Mouse (Mus musculus) hindbrain, embryonic 16.5 days (tissue): ENCODE measurements around the gene Tanc1. TPM values are rescaled to one million over a fixed set of nuclear protein-coding genes. Genes with fewer than 3 reads are reported as not detected.

ENCODE experiments used
- ATAC-seq: fragments of 200-750 bp; cut with Nextera tagmentation; 2 replicates; pipeline ENCODE4 v1.8.0; 2017; ENCODE audit warnings: moderate TSS enrichment, moderate library complexity
- H3K27ac ChIP-seq: fragments of 300-500 bp; sonication (generic); 2 replicates; pipeline ENCODE4 v1.5.1; 2014; ENCODE audit warnings: low read depth, mild to moderate bottlenecking, control low read depth, low read length, moderate library complexity
- H3K27me3 ChIP-seq: fragments of 300-500 bp; sonication (generic); replicated peaks from 2 replicates; pipeline ENCODE4 v1.6.1; 2014; ENCODE audit warnings: low read length; ENCODE audit not compliant: control insufficient read depth, insufficient read depth
- H3K36me3 ChIP-seq: fragments of 300-500 bp; sonication (generic); 2 replicates; pipeline ENCODE4 v1.6.1; 2014; ENCODE audit warnings: mild to moderate bottlenecking, low read length, moderate library complexity, mixed read lengths; ENCODE audit not compliant: control insufficient read depth, insufficient read depth
- H3K4me1 ChIP-seq: fragments of 300-500 bp; sonication (generic); 2 replicates; pipeline ENCODE4 v1.6.1; 2014; ENCODE audit warnings: low read depth, low read length; ENCODE audit not compliant: control insufficient read depth, insufficient read depth
- H3K4me2 ChIP-seq: fragments of 300-500 bp; sonication (generic); 2 replicates; pipeline ENCODE4 v1.6.1; 2014; ENCODE audit warnings: mild to moderate bottlenecking, low read length, control low read depth, moderate library complexity
- H3K4me3 ChIP-seq: fragments of 300-500 bp; sonication (generic); 2 replicates; pipeline ENCODE4 v1.5.1; 2014; ENCODE audit warnings: mild to moderate bottlenecking, low read length, control low read depth, moderate library complexity
- H3K9ac ChIP-seq: fragments of 300-500 bp; sonication (generic); 2 replicates; pipeline ENCODE4 v1.6.1; 2014; ENCODE audit warnings: low read depth, mild to moderate bottlenecking, control low read depth, low read length, moderate library complexity
- H3K9me3 ChIP-seq: fragments of 300-500 bp; sonication (generic); 2 replicates; pipeline ENCODE4 v1.6.1; 2014; ENCODE audit warnings: mild to moderate bottlenecking, low read length, moderate library complexity; ENCODE audit not compliant: control insufficient read depth
- WGBS: fragments of 180-500 bp; shearing (Covaris S2); extraction: QIAGEN DNeasy Blood & Tissue Kit; methylation state at CpG from one replicate; pipeline ENCODE4 v1.1.7; 2014; 5-methylcytosine and 5-hydroxymethylcytosine counted together
- polyA plus RNA-seq: library from polyadenylated mRNA; unstranded; fragments of >200 nt; fragmentation: Nextera tagmentation; extraction: Ambion mirVana; gene quantifications from 2 replicates; pipeline ENCODE4 v1.2.1, GENCODE M21; 2015

Tanc1 gene
- polyA plus RNA-seq, 1 experiment from 2014 or later: 7.4 TPM

DNA sequence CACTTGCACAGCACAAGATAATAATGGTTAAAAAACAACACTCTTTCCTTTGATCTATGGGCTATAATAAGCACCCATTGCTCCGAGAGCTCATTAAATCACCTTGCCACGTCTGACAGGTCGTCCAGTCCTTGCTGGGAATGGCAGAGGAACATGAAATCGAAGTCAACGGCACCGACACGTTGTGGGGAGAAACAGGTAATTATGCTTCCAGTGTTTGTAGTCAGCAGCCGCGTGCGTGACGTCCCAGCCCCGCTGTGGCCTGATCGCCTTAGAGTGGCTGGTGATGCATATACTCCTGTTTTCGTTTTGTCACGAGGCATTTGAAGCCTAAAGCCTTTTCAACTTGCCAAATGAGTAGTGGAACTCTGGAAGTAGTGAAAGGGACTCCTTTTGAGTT is 208.2 kb downstream of the Tanc1 start:
- H3K36me3 ChIP-seq: no peaks in the 10 kb centered on the region
- H3K4me3 ChIP-seq: no peak overlapping the region
- no peak overlapping the region for H3K4me2 ChIP-seq
- no peak for ATAC-seq
- H3K27ac ChIP-seq: no peak overlapping the region
- no peaks in the 10 kb centered on the region for H3K27me3 ChIP-seq
- H3K4me1 ChIP-seq: peaks cover 6% of the 10 kb centered on the region; the same call in 1 of the 2 replicates
- no peaks in the 10 kb centered on the region for H3K9me3 ChIP-seq
- H3K9ac ChIP-seq: no peak overlapping the region
- 63% methylated on average over 15 of the region's 15 CpGs for WGBS

DNA sequence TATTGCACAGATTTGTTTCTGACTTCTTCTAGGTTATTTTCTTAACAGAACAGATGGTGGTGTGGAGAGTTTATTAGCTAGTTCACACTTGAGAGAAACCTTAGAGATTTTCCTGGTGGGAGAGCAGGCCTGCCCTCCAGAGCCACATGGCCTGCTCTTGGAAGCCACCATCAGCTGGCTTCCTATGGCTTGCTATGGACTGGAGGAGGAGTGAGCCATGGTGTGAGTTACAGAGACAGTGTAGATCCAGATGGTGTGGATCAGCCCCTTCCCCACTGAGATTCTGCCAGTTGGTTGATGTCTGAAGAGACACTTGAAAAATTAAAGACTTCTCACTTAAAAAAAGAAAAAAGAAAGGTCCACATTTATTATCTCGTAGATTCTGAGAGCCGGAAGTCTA is 209.2 kb downstream of the Tanc1 start:
- 89% methylated on average over 2 of the region's 2 CpGs for WGBS

DNA sequence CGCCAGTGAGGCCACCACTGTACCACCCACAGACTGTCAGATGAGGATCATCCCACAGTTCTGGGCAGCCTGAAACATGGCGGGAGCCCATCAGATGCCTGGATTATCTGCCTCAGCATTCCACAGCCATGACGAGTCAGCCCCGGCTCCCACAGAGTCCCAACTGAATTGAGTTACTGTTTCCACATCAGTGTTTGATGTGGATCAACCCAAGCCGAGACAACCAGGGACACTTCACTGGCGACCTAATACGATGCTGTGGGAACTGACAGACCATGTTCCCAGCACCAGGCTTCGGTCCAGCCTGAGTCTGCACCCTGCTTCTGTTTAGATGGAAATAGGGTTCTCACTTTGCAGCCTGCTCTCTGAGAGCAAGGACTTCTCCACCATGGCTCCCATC is 212.4 kb downstream of the Tanc1 start:
- Histone ChIP-seq H3K27me3 (no peaks in the 10 kb centered on the region), H3K4me3 (no peak overlapping the region), H3K9ac (no peak overlapping the region), H3K9me3 (no peaks in the 10 kb centered on the region), H3K4me2 (no peak overlapping the region), H3K27ac (no peak overlapping the region), H3K4me1 (peaks cover 17% of the 10 kb centered on the region), H3K36me3 (no peaks in the 10 kb centered on the region)
- ATAC-seq: no peak
- 77% methylated on average over 8 of the region's 8 CpGs for WGBS

More for the DNA sequence above, 209.2 kb downstream of the Tanc1 start:
- no peak overlapping the region for H3K4me3 ChIP-seq
- H3K9me3 ChIP-seq: no peaks in the 10 kb centered on the region
- no peaks in the 10 kb centered on the region for H3K27me3 ChIP-seq
- peaks cover 6% of the 10 kb centered on the region; the same call in 1 of the 2 replicates for H3K4me1 ChIP-seq
- ATAC-seq: peak; percentile 58; the same call in 1 of the 2 replicates
- no peak overlapping the region for H3K27ac ChIP-seq
- H3K9ac ChIP-seq: no peak overlapping the region
- no peak overlapping the region for H3K4me2 ChIP-seq
- no peaks in the 10 kb centered on the region for H3K36me3 ChIP-seq

DNA sequence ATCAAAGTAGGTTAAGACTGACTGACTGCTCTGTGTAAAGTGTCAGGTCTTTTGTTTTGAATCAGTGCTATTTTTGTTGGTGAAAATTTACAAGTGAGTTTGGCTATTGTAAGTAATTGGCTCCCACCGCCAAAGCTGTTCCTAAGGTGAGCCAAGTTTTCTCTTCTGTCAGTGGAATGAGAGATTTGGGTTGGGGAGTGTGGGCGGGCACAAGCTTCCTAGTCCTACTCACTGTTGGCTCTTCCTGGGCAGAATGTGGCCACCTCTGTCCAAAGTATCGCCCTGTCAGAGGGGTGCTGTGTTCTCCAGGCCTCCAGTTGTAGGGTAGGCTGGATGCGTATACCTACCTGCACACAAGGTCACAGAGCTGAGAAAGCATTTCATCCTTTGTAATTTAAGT is 213.5 kb downstream of the Tanc1 start:
- no peak for ATAC-seq
- Histone ChIP-seq H3K4me2 (no peak overlapping the region), H3K9me3 (no peaks in the 10 kb centered on the region), H3K27me3 (no peaks in the 10 kb centered on the region), H3K27ac (no peak overlapping the region), H3K4me1 (peaks cover 21% of the 10 kb centered on the region), H3K9ac (no peak overlapping the region), H3K36me3 (no peaks in the 10 kb centered on the region), H3K4me3 (no peak overlapping the region)
- 76% methylated on average over 4 of the region's 4 CpGs for WGBS

DNA sequence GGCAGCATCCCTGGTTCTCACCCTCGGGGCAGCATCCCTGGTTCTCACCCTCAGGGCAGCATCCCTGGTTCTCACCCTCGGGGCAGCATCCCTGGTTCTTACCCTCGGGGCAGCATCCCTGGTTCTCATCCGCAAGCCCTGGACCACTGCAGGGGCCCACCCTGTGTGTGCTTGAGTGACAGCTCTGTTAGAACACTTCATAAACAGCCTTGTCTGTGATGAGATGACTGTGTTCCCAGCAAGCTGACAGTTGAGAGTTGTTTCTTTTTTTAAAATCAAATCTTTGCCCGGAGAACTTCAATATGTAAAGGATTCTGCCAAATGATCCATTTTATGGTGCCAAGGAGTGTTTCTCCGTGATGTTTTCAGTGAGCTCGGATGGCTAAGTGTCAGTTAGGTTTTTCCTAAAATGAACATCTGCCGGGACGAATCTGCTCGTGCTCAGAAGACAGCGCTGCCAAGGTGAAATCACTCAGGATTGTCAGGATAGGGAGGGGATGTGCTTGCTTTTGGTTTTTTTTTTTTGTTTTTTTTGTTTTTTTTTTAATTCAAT is 216.3 kb downstream of the Tanc1 start:
- no peak overlapping the region for H3K9ac ChIP-seq
- H3K9me3 ChIP-seq: no peaks in the 10 kb centered on the region
- 52% methylated on average over 11 of the region's 11 CpGs for WGBS
- no peak overlapping the region for H3K4me2 ChIP-seq
- no peak for ATAC-seq
- no peak overlapping the region for H3K4me3 ChIP-seq
- no peaks in the 10 kb centered on the region for H3K27me3 ChIP-seq
- H3K4me1 ChIP-seq: peaks cover 21% of the 10 kb centered on the region
- H3K36me3 ChIP-seq: no peaks in the 10 kb centered on the region
- H3K27ac ChIP-seq: no peak overlapping the region

DNA sequence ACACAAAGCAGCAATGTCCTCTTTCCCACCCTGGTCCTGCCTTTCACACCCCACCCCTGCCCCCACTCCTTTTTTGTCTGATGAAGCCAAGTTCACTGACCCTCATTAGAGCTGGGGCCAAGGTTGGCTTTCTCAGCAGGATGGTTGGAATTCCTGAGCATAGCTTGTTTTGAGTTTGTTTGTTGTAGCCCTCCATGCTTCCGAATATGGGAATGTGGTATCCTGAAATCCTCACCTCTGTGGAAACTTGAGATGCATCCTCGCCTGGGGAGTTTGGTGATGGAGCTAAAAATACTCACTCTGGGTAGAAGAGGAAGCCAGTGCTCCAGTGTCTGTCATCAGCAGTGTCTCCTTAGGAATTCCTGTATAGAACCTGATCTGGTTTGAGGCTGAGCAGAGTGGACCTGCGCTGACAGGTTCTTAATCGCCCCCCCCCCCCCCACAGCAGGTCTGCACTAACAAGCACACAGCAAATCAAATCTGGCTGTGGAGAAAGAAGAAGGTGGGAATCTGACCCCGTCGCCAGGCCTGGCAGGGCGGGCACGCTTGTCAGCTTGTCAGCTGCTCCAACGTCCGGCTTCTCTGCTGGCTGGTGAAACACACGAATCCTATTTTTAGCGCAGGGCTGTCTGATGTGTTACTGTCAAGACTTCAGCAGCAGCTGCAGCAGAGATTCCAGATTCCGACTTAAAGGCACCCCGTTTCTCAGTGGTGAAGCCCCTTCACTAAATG is 217.1 kb downstream of the Tanc1 start:
- ATAC-seq: peak; percentile 70
- no peak overlapping the region for H3K4me3 ChIP-seq
- H3K27me3 ChIP-seq: no peaks in the 10 kb centered on the region
- WGBS: 17% methylated on average over 14 of the region's 14 CpGs
- no peak overlapping the region; the same call in 1 of the 2 replicates for H3K9ac ChIP-seq
- H3K4me1 ChIP-seq: peaks cover 21% of the 10 kb centered on the region
- H3K4me2 ChIP-seq: no peak overlapping the region
- no peaks in the 10 kb centered on the region for H3K36me3 ChIP-seq
- H3K27ac ChIP-seq: peak overlapping the region; percentile 60
- no peaks in the 10 kb centered on the region for H3K9me3 ChIP-seq

DNA sequence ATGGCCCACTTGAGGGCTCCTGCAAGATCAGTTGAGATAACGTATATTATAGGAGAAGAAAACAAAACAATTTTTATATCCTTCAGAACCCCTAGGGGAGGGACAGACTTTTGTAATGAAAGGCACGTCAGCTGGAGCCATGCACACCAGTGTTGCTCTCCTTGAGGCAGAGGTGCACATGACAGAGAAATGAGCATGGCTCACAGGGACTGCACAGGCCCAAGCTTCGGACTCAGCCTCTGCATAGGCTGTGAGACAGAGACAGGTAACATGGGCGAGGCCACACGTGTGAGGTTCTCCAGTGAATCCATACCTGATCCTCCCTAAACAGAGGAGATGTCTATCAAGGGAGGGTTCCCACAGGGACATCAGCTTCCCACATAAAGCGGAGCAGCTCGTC is 217.9 kb downstream of the Tanc1 start:
- H3K4me1 ChIP-seq: peaks cover 21% of the 10 kb centered on the region
- no peak overlapping the region for H3K4me3 ChIP-seq
- H3K36me3 ChIP-seq: no peaks in the 10 kb centered on the region
- ATAC-seq: peak; percentile 19; the same call in 1 of the 2 replicates
- 0 out of 2 replicates have a peak overlapping the region, but pooled peaks have one; percentile 38 for H3K9ac ChIP-seq
- H3K27ac ChIP-seq: peak overlapping the region; percentile 60
- H3K4me2 ChIP-seq: no peak overlapping the region
- 79% methylated on average over 7 of the region's 7 CpGs for WGBS
- H3K27me3 ChIP-seq: no peaks in the 10 kb centered on the region
- H3K9me3 ChIP-seq: no peaks in the 10 kb centered on the region

DNA sequence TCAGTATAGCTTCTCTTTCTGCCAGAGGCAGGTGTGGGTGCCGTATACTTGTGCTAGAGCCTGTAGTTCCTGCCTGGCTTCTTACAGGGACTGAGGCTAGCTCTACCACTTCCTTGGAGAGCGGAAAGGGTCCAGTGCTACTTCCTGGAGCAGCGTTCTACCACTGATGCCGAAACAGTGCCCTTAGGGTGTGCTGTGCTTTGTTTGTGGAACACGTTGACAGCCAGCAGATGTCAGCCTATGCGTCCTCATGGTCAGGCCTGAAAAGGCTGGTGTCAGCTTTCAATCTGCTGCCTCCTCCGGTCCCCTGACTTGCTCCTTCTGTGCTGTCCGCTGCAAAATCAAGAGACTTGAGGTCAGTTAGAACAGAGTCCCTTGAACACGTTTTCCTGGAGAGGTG is 218.3 kb downstream of the Tanc1 start:
- no peaks in the 10 kb centered on the region for H3K9me3 ChIP-seq
- no peak overlapping the region for H3K4me3 ChIP-seq
- WGBS: 33% methylated on average over 9 of the region's 9 CpGs
- H3K36me3 ChIP-seq: no peaks in the 10 kb centered on the region
- ATAC-seq: peak; percentile 48
- H3K4me1 ChIP-seq: peaks cover 21% of the 10 kb centered on the region
- H3K4me2 ChIP-seq: no peak overlapping the region
- H3K9ac ChIP-seq: 0 out of 2 replicates have a peak overlapping the region, but pooled peaks have one; percentile 38
- no peaks in the 10 kb centered on the region for H3K27me3 ChIP-seq
- peak overlapping the region; percentile 60 for H3K27ac ChIP-seq

DNA sequence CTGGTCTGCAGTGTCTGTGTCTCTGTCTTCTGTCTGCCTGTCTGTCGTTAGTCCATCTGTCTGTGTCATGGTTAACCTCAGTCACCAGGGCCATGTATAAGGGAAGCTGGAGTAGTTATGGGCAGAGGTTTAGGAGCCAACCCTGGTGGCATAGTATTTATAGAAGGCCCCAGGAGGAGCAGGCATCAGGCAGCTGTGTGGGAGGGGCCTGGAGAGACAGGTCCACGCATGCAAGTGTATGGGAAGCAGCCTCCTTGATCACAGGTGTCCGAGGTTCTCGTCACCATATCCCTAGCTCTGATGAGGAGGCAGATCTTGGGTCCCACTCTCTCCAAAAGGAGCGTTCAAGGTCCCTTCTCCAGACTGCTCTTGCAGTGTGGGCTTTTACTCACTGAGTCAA is 219.1 kb downstream of the Tanc1 start:
- WGBS: 84% methylated on average over 5 of the region's 5 CpGs
- Histone ChIP-seq H3K27ac (no peak overlapping the region), H3K4me3 (no peak overlapping the region), H3K27me3 (no peaks in the 10 kb centered on the region), H3K36me3 (no peaks in the 10 kb centered on the region), H3K4me2 (no peak overlapping the region), H3K9ac (no peak overlapping the region), H3K9me3 (no peaks in the 10 kb centered on the region), H3K4me1 (peaks cover 21% of the 10 kb centered on the region)
- ATAC-seq: no peak
